Mouse (Mus musculus): Measurements from ENCODE around the gene Tmbim6. TPM values are rescaled to one million over a fixed set of nuclear protein-coding genes. Genes with fewer than 3 reads are reported as not detected.
A peak's percentile ranks its signal among the peaks of the same experiment; 100 is the strongest.

Tmbim6 gene
- 317 and 355 TPM in 2 replicates for polyA plus RNA-seq (2014; fragmentation: Nextera tagmentation; extraction: Ambion mirVana)

DNA sequence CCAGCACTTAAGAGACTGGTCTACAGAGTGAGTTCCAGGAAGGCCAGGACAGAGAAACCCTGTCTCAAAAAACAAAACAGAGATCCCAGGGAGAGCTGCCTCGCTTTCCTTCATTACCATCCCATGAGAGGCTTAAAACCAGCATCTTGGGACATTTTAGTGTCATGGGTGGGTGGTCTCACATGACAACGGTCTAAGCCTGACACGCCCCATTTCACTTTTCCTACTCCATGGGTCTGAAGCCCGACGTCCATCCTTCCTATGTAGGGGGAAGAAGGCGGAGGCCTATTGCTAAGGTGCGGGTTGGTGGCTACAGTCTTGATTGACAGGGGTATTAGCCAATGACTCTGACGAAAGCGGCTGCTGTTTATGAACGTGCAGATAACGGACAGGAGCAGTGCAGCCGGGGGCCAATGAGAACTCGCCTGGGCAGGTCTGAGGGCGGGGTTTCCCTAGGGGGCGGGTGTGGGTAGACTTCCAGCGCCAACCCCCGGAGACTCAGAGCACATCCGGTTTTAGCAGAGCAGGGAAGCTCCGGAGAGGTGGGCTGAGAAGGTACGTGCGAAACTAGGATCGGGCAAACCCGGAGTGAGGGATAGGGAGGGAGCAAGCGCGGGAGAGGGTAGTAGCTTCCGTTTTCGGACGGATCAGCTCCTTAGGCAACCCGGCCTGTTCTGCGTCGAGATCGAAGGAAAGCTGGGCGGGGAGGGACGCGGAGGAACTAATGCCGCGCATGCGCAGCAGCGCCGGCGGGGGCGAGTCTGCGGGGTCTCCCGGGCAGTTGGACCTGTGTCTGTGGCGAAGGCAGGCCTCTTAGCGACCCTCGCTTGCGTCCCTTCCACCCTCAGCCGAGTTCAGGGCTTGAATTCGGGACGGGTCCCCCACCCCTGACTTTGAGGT, at the start of gene Tmbim6:
TSS of gene Tmbim6 (plus strand) at position 397 of the 900 bp plus-strand sequence.
- H3K27ac ChIP-seq (ENCODE audit: low read length), result peak within 1 kb of the TSS; percentile 91
- H3K27me3 ChIP-seq (ENCODE audit: control insufficient read depth, insufficient read depth, low read length), result no peaks in the 10 kb centered on the region
- H3K9ac ChIP-seq (replicated peaks; ENCODE audit: low read depth, low read length), result peak within 1 kb of the TSS; percentile 85
- no peaks in the 10 kb centered on the region for H3K36me3 ChIP-seq (ENCODE audit: control insufficient read depth, insufficient read depth, low read length)
- ATAC-seq (ENCODE audit: insufficient number of reproducible peaks, insufficient read depth, low FRiP score, low read depth), result peak; percentile 99
- WGBS, result under 1% methylated on average over 51 of the region's 51 CpGs
- H3K4me3 ChIP-seq (ENCODE audit: low read depth, low read length), result peak within 1 kb of the TSS; percentile 89
- peak within 1 kb of the TSS; percentile 72 for H3K4me2 ChIP-seq (replicated peaks; ENCODE audit: low read depth, low read length)
- H3K4me1 ChIP-seq (ENCODE audit: control insufficient read depth, insufficient read depth, low read length), result peaks cover 33% of the 10 kb centered on the region
- no peaks in the 10 kb centered on the region for H3K9me3 ChIP-seq (ENCODE audit: control insufficient read depth, low read depth, low read length)

DNA sequence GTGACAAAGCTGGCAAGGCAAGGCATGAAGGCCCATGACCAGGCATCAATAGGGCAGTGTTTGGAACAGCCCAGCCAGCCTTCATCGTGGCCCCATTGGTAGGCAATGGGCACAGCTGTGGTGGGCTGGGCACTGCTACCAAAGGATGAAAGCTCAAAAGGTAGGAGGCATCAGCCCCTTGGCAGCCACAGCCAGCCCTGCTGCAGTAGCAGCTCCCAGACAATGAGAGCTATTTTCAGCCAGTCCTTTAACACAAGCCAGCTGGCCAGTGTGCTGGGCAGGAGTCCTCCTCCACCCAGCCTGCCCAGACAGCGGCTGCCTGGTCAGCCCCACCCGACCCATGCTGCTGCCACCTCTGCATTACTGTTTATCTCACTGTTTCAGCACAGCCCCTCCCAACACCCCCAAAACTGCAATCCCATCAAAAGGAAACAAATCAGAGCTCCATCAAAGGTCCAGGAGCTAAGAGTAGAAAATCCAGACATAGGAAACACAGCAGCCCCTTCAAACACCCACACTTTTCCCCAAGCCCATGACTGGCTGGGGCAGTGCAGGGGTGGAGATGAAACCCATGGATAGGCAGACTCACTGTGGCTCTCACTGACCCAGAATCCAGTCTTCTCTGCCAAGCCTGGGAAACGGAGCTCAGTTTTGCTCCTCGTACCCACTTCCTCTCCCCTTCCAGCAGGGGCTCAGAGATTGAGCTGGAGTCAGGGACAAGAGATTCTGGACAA, 49.1 kb upstream of the Tmbim6 start:
- no peaks in the 10 kb centered on the region for H3K36me3 ChIP-seq (ENCODE audit: control insufficient read depth, insufficient read depth, low read length)
- no peak; the same call in 1 of the 2 replicates for ATAC-seq (ENCODE audit: insufficient number of reproducible peaks, insufficient read depth, low FRiP score, low read depth)
- H3K9me3 ChIP-seq (ENCODE audit: control insufficient read depth, low read depth, low read length), result no peaks in the 10 kb centered on the region
- peaks cover 47% of the 10 kb centered on the region for H3K4me1 ChIP-seq (ENCODE audit: control insufficient read depth, insufficient read depth, low read length)
- no peaks in the 10 kb centered on the region for H3K27me3 ChIP-seq (ENCODE audit: control insufficient read depth, insufficient read depth, low read length)
- no peak overlapping the region; the same call in 1 of the 2 replicates for H3K9ac ChIP-seq (replicated peaks; ENCODE audit: low read depth, low read length)
- peak overlapping the region; percentile 58 for H3K27ac ChIP-seq (ENCODE audit: low read length)
- peak overlapping the region; percentile 4; the same call in 1 of the 2 replicates for H3K4me2 ChIP-seq (replicated peaks; ENCODE audit: low read depth, low read length)
- 25% methylated on average over 5 of the region's 5 CpGs for WGBS
- H3K4me3 ChIP-seq (ENCODE audit: low read depth, low read length), result no peak overlapping the region

DNA sequence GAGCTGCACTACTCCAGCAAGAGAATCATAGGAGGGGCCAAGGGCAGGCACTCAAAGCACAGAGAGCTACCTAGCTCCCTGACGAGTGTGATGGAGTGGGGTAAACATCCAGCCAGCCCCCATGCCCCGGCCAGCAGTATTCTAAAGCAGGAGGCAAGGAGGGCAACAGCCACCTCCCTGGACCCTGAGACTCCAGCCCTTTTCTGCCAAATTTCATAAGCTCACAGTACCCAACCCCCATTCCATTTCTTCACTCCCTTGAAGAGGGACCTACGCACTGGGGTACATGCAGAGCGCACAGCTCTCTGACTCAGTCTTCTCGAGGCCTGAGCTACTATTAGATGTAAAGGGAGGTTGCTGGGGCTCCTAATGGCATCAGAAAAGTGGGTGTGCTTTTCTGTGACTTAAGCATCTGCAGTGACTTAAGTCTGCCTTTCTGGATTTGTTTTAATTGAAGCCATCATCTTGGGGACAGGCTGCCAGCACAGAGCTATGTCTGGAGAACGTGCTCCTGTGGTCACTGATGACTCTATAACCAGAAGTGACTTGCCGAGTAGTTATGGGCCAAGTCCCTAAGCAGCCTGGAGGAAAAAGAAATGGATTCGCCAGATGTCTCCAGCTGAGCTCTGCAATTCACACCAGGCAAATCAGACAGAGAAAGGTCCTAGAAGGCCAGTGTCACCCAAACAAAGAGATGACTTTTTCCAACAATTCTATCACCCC, 48.4 kb upstream of the Tmbim6 start:
- no peak overlapping the region for H3K4me2 ChIP-seq (replicated peaks; ENCODE audit: low read depth, low read length)
- no peaks in the 10 kb centered on the region for H3K27me3 ChIP-seq (ENCODE audit: control insufficient read depth, insufficient read depth, low read length)
- no peak for ATAC-seq (ENCODE audit: insufficient number of reproducible peaks, insufficient read depth, low FRiP score, low read depth)
- WGBS, result 47% methylated on average over 8 of the region's 8 CpGs
- H3K4me1 ChIP-seq (ENCODE audit: control insufficient read depth, insufficient read depth, low read length), result peaks cover 44% of the 10 kb centered on the region
- H3K4me3 ChIP-seq (ENCODE audit: low read depth, low read length), result no peak overlapping the region
- no peak overlapping the region for H3K9ac ChIP-seq (replicated peaks; ENCODE audit: low read depth, low read length)
- H3K36me3 ChIP-seq (ENCODE audit: control insufficient read depth, insufficient read depth, low read length), result no peaks in the 10 kb centered on the region; the same call in 1 of the 2 replicates
- H3K27ac ChIP-seq (ENCODE audit: low read length), result peak overlapping the region; percentile 58
- H3K9me3 ChIP-seq (ENCODE audit: control insufficient read depth, low read depth, low read length), result no peaks in the 10 kb centered on the region

DNA sequence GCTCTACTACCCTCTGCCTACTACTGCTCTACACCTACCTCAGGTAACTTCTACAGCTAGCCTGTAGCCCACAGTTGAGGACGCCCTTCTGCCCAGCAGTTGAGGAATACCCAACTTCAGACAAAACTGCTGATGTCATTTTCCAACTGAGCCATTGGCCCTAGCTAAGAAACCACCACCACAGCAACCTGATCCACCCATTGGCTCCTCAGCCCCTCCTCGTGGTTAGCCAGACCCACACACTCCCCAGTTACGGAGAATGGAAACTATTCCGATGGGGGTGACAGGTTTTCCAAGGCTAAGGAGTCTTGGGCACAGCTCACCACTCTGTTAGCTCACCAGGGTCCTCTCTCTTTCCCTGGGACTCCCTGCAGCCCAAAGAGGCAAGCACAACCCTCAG, 47.7 kb upstream of the Tmbim6 start:
- Histone ChIP-seq H3K4me1 (ENCODE audit: control insufficient read depth, insufficient read depth, low read length) (peaks cover 38% of the 10 kb centered on the region), H3K27me3 (ENCODE audit: control insufficient read depth, insufficient read depth, low read length) (no peaks in the 10 kb centered on the region), H3K9ac (replicated peaks; ENCODE audit: low read depth, low read length) (no peak overlapping the region), H3K4me2 (replicated peaks; ENCODE audit: low read depth, low read length) (no peak overlapping the region), H3K36me3 (ENCODE audit: control insufficient read depth, insufficient read depth, low read length) (no peaks in the 10 kb centered on the region; the same call in 1 of the 2 replicates), H3K4me3 (ENCODE audit: low read depth, low read length) (no peak overlapping the region), H3K27ac (ENCODE audit: low read length) (no peak overlapping the region; the same call in 1 of the 2 replicates), H3K9me3 (ENCODE audit: control insufficient read depth, low read depth, low read length) (no peaks in the 10 kb centered on the region)
- 66% methylated on average over 4 of the region's 4 CpGs for WGBS
- no peak for ATAC-seq (ENCODE audit: insufficient number of reproducible peaks, insufficient read depth, low FRiP score, low read depth)

DNA sequence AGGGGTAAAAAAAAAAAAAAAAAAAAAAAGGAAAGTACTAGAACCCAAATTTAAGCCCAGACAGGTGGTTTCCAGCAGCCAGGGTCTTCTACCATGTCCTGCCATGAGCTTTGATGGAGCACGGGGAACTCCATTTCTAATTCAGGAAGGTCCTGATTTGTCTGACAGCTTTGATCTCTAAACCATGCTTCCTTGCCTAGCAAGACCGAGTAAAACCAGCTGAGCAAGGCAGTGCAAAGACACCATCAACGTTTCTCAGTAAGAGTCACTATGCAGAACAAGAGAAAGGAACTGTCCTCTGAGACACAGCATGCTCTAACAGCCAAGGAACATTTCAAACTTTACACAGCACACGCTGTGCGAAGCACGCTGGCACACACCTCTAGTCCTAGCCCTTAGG, 41.1 kb upstream of the Tmbim6 start:
- H3K9ac ChIP-seq (replicated peaks; ENCODE audit: low read depth, low read length), result no peak overlapping the region
- H3K4me1 ChIP-seq (ENCODE audit: control insufficient read depth, insufficient read depth, low read length), result no peaks in the 10 kb centered on the region
- H3K27ac ChIP-seq (ENCODE audit: low read length), result no peak overlapping the region
- H3K27me3 ChIP-seq (ENCODE audit: control insufficient read depth, insufficient read depth, low read length), result no peaks in the 10 kb centered on the region
- ATAC-seq (ENCODE audit: insufficient number of reproducible peaks, insufficient read depth, low FRiP score, low read depth), result no peak
- H3K4me2 ChIP-seq (replicated peaks; ENCODE audit: low read depth, low read length), result no peak overlapping the region
- H3K9me3 ChIP-seq (ENCODE audit: control insufficient read depth, low read depth, low read length), result no peaks in the 10 kb centered on the region
- 78% methylated on average over 6 of the region's 6 CpGs for WGBS
- H3K36me3 ChIP-seq (ENCODE audit: control insufficient read depth, insufficient read depth, low read length), result no peaks in the 10 kb centered on the region; the same call in 1 of the 2 replicates
- H3K4me3 ChIP-seq (ENCODE audit: low read depth, low read length), result no peak overlapping the region

DNA sequence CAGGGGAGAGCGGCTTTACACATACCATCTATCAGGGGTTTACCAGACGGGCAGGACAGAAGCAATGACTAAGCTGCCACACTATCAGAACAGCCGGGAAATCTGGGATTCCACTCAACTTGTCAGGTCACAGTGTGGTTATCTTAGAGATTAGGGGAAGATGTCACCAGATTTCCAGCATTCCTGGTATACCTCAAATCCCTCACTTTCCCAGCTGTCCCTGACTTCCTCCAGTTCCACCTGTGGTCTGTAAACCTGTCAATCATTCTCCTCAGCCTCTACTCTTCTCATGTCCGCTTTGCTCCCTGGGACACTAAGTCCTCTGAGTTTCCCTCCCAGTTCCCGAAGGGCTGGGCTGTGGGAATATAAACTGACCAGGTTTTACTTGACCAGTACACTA, 40.4 kb upstream of the Tmbim6 start:
- H3K4me1 ChIP-seq (ENCODE audit: control insufficient read depth, insufficient read depth, low read length), result peaks cover 3% of the 10 kb centered on the region; the same call in 1 of the 2 replicates
- H3K9ac ChIP-seq (replicated peaks; ENCODE audit: low read depth, low read length), result no peak overlapping the region
- H3K4me3 ChIP-seq (ENCODE audit: low read depth, low read length), result no peak overlapping the region
- no peak overlapping the region for H3K4me2 ChIP-seq (replicated peaks; ENCODE audit: low read depth, low read length)
- WGBS, result 57% methylated on average over 5 of the region's 5 CpGs
- no peak for ATAC-seq (ENCODE audit: insufficient number of reproducible peaks, insufficient read depth, low FRiP score, low read depth)
- no peaks in the 10 kb centered on the region for H3K27me3 ChIP-seq (ENCODE audit: control insufficient read depth, insufficient read depth, low read length)
- H3K27ac ChIP-seq (ENCODE audit: low read length), result no peak overlapping the region
- H3K9me3 ChIP-seq (ENCODE audit: control insufficient read depth, low read depth, low read length), result no peaks in the 10 kb centered on the region
- H3K36me3 ChIP-seq (ENCODE audit: control insufficient read depth, insufficient read depth, low read length), result no peaks in the 10 kb centered on the region; the same call in 1 of the 2 replicates

DNA sequence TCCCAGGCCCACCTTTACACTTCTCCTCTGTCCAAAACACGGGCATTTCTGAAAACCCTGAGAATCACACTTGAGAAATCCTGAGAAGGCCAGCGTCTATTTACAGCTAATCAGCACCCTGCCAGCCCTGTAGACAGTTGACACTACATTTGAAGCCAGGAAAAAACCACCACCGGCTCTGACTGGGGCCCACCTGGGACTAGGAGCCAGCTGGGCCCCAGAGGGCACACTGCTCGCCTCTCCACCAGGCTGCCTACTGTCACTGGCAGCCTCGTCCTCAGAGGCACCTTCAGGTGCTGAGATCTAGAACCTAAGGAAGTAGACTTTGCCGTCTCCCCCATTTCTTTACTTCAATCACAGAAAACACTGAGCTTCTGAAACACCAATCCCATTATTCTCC, 37.0 kb upstream of the Tmbim6 start:
- 79% methylated on average over 6 of the region's 6 CpGs for WGBS

DNA sequence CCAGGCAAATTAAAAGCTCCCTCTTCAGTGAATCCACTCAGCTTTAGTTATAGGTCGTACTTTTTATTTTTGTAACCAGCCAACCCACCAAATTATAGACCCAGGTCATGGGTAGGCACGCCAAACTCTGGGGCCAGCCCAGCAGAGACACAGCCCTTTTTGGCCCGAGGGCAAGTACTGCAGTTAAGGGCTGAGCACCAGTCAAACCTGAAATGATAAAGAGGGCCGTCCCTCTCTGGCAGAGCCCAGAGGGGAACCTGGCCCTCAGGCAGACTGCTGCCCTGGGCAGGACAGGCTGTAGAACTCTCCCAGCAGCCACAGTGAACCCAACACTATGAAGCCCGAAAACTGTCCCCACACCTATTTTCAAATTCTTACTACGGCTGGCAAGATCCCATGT, 36.2 kb upstream of the Tmbim6 start:
- Histone ChIP-seq H3K27me3 (ENCODE audit: control insufficient read depth, insufficient read depth, low read length) (no peaks in the 10 kb centered on the region), H3K9ac (replicated peaks; ENCODE audit: low read depth, low read length) (no peak overlapping the region), H3K36me3 (ENCODE audit: control insufficient read depth, insufficient read depth, low read length) (no peaks in the 10 kb centered on the region), H3K4me1 (ENCODE audit: control insufficient read depth, insufficient read depth, low read length) (peaks cover 3% of the 10 kb centered on the region; the same call in 1 of the 2 replicates), H3K4me2 (replicated peaks; ENCODE audit: low read depth, low read length) (no peak overlapping the region), H3K27ac (ENCODE audit: low read length) (no peak overlapping the region), H3K4me3 (ENCODE audit: low read depth, low read length) (no peak overlapping the region), H3K9me3 (ENCODE audit: control insufficient read depth, low read depth, low read length) (no peaks in the 10 kb centered on the region)
- no peak for ATAC-seq (ENCODE audit: insufficient number of reproducible peaks, insufficient read depth, low FRiP score, low read depth)
- WGBS, result 68% methylated on average over 6 of the region's 6 CpGs

More for the DNA sequence above, 37.0 kb upstream of the Tmbim6 start:
- H3K27me3 ChIP-seq (ENCODE audit: control insufficient read depth, insufficient read depth, low read length), result no peaks in the 10 kb centered on the region
- no peaks in the 10 kb centered on the region for H3K9me3 ChIP-seq (ENCODE audit: control insufficient read depth, low read depth, low read length)
- no peak overlapping the region for H3K9ac ChIP-seq (replicated peaks; ENCODE audit: low read depth, low read length)
- no peak overlapping the region for H3K4me2 ChIP-seq (replicated peaks; ENCODE audit: low read depth, low read length)
- no peak overlapping the region for H3K27ac ChIP-seq (ENCODE audit: low read length)
- no peaks in the 10 kb centered on the region for H3K36me3 ChIP-seq (ENCODE audit: control insufficient read depth, insufficient read depth, low read length)
- ATAC-seq (ENCODE audit: insufficient number of reproducible peaks, insufficient read depth, low FRiP score, low read depth), result no peak
- peaks cover 3% of the 10 kb centered on the region; the same call in 1 of the 2 replicates for H3K4me1 ChIP-seq (ENCODE audit: control insufficient read depth, insufficient read depth, low read length)
- H3K4me3 ChIP-seq (ENCODE audit: low read depth, low read length), result no peak overlapping the region

Measured in stomach, embryonic 14.5 days (tissue).